In the genomic region with DNA sequence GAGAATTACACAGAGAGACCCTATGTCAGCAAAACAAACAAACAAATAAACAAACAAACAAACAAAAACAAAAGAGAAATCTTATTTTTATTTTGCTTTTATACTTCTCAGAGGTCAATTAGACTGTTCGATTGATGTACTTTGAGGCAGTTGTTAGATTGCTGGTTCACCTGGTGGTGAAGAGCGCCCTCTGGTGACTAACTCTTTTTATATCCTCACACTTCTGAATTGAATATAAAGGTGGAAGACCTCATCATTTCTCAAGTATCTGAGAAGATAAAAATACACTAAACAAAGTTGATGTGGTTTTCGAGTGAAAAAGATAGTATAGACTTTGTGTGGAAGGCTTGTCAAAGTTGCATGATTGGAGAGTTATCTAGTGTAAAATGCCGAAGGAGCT, we compare ENCODE assay signal across 9 mouse cellular contexts. TPM values are rescaled to one million over a fixed set of nuclear protein-coding genes. Genes with fewer than 3 reads are reported as not detected.
A peak's percentile ranks its signal among the peaks of the same experiment; 100 is the strongest.
DNase-seq lines count a peak whose midpoint lies in the region; ATAC-seq and TF ChIP-seq lines count a peak whose summit lies in the region.
"Had no signal": no experiment of that assay in that cellular context is flagged by ENCODE, and none has a peak within 500 bp of the region (broad histone marks: within the 10 kb centered on the region; RNA-seq: fewer than 3 reads in every experiment).

No protein-coding gene starts in this region.

- DNase-seq in forebrain, embryonic 14.5 days (ENCODE audit: low spot score), result peak; percentile 68
- DNase-seq in liver (peak; percentile 55), Patski (ENCODE audit: low read depth, low spot score) (no peak)
- no peak for DNase-seq in liver, embryonic 11.5 days (ENCODE audit: low spot score)
- DNase-seq in natural killer cell, adult 2 months (ENCODE audit: low spot score in 2 of 2), result peak; percentile 53 to 65

- no peaks in the 10 kb centered on the region for H3K36me3 ChIP-seq in forebrain, embryonic 14.5 days (ENCODE audit: control insufficient read depth, insufficient read depth, low read length)
- H3K36me3 ChIP-seq in forebrain, embryonic 15.5 days, result no peaks in the 10 kb centered on the region
- no peaks in the 10 kb centered on the region for H3K36me3 ChIP-seq in liver, embryonic 11.5 days (ENCODE audit: control insufficient read depth, insufficient read depth, low read length)
- H3K36me3 ChIP-seq: heart, embryonic 15.5 days had no signal

- no peaks in the 10 kb centered on the region for H3K9me3 ChIP-seq in forebrain, embryonic 14.5 days (replicated peaks; ENCODE audit: control insufficient read depth, low read length)
- H3K9me3 ChIP-seq in forebrain, embryonic 15.5 days, result no peaks in the 10 kb centered on the region
- H3K9me3 ChIP-seq in liver, embryonic 11.5 days (ENCODE audit: control insufficient read depth, low read length), result no peaks in the 10 kb centered on the region
- H3K9me3 ChIP-seq: heart, embryonic 15.5 days had no signal

- H3K4me1 ChIP-seq in forebrain, embryonic 14.5 days (ENCODE audit: control insufficient read depth, insufficient read depth, low read length), result peaks cover 9% of the 10 kb centered on the region
- H3K4me1 ChIP-seq in forebrain, embryonic 15.5 days, result peaks cover 27% of the 10 kb centered on the region
- H3K4me1 ChIP-seq in liver, embryonic 11.5 days (replicated peaks; ENCODE audit: control insufficient read depth, insufficient read depth, low read length), result peaks cover 39% of the 10 kb centered on the region

- 26% methylated on average over 4 of the region's 4 CpGs for WGBS in forebrain, embryonic 14.5 days
- WGBS in forebrain, embryonic 15.5 days, result 28% methylated on average over 4 of the region's 4 CpGs
- 25% methylated on average over 4 of the region's 4 CpGs for WGBS in liver, embryonic 11.5 days

- no peak overlapping the region for H3K4me3 ChIP-seq in forebrain, embryonic 14.5 days (ENCODE audit: low read depth, low read length)
- H3K4me3 ChIP-seq in forebrain, embryonic 15.5 days, result no peak overlapping the region
- no peak overlapping the region for H3K4me3 ChIP-seq in liver, embryonic 11.5 days (ENCODE audit: low read depth, low read length)
- H3K4me3 ChIP-seq: heart, embryonic 15.5 days had no signal

- H3K4me2 ChIP-seq in forebrain, embryonic 14.5 days (ENCODE audit: low read length), result no peak overlapping the region
- no peak overlapping the region for H3K4me2 ChIP-seq in forebrain, embryonic 15.5 days (replicated peaks)
- H3K4me2 ChIP-seq in liver, embryonic 11.5 days, result no peak overlapping the region
- H3K4me2 ChIP-seq: heart, embryonic 15.5 days had no signal

- in situ Hi-C loops in Patski (cut with MboI; ENCODE audit: low pct_unique_long_range_greater_than_20kb), result no loop called here

- CTCF ChIA-PET in Patski (lab: Charles Lee), result interaction anchor here (0.6 to 7.2 kb wide), 19 partner anchors 11 to 373 kb away, joined by 3 to 70 read pairs (median 5); partner anchors contain the start of gene Exoc6

- H3K9ac ChIP-seq in forebrain, embryonic 14.5 days (ENCODE audit: low read length), result no peak overlapping the region
- no peak overlapping the region for H3K9ac ChIP-seq in forebrain, embryonic 15.5 days (replicated peaks)
- H3K9ac ChIP-seq in liver, embryonic 11.5 days (ENCODE audit: low read depth, low read length), result no peak overlapping the region
- H3K9ac ChIP-seq: heart, embryonic 15.5 days had no signal

- POLR2A ChIA-PET in Patski (lab: Charles Lee), result interaction anchor here (0.7 kb wide), 1 partner anchor 11 kb away, joined by 3 read pairs; no protein-coding TSS in a partner anchor

- no peak for ATAC-seq in forebrain, embryonic 14.5 days
- ATAC-seq in forebrain, embryonic 15.5 days (replicated peaks), result no peak
- no peak for ATAC-seq in liver, embryonic 11.5 days (replicated peaks; ENCODE audit: low FRiP score)
- ATAC-seq in Patski, result no peak
- peak; percentile 75 for ATAC-seq in erythroid progenitor cell, adult 5-6 weeks (replicated peaks; ENCODE audit: low FRiP score, poor library complexity, severe bottlenecking)
- ATAC-seq in activated CD4-positive, CD25-positive, alpha-beta regulatory T cell, adult 4 months, result no peak

- no peaks in the 10 kb centered on the region for H3K27me3 ChIP-seq in forebrain, embryonic 14.5 days (replicated peaks; ENCODE audit: control insufficient read depth, insufficient read depth, low read length)
- H3K27me3 ChIP-seq in forebrain, embryonic 15.5 days, result no peaks in the 10 kb centered on the region
- H3K27me3 ChIP-seq in liver, embryonic 11.5 days (replicated peaks; ENCODE audit: control insufficient read depth, insufficient read depth, low read length), result no peaks in the 10 kb centered on the region
- no peaks in the 10 kb centered on the region for H3K27me3 ChIP-seq in Patski
- H3K27me3 ChIP-seq: heart, embryonic 15.5 days had no signal

- no peak overlapping the region for H3K27ac ChIP-seq in forebrain, embryonic 14.5 days (ENCODE audit: low read depth, low read length)
- no peak overlapping the region for H3K27ac ChIP-seq in forebrain, embryonic 15.5 days (replicated peaks)
- H3K27ac ChIP-seq in liver, embryonic 11.5 days (ENCODE audit: low read depth, low read length), result no peak overlapping the region
- H3K27ac ChIP-seq: heart, embryonic 15.5 days had no signal

- TF ChIP-seq CTCF in Patski (IDR thresholded peaks at IDR 0.05), result peak; percentile 80

RNA-seq across cellular contexts. Expression of gene Exoc6, which starts 13.5 kb away (rescaled TPM):
- 23.2 and 29.9 TPM in 2 replicates for polyA plus RNA-seq in forebrain, embryonic 14.5 days (2014; fragmentation: Nextera tagmentation; extraction: Ambion mirVana)
- 22.0 and 22.1 TPM in 2 replicates for polyA plus RNA-seq in forebrain, embryonic 15.5 days (2015; fragmentation: Nextera tagmentation; extraction: Ambion mirVana)
- polyA plus RNA-seq in liver, embryonic 11.5 days (2014; fragmentation: Nextera tagmentation; extraction: Ambion mirVana), result 53.3 and 62.0 TPM in 2 replicates
- polyA plus RNA-seq in Patski (2021), result 56.2 TPM
- total RNA-seq in erythroid progenitor cell, adult 5-6 weeks (2015; ENCODE audit: low replicate concordance), result 26.3 and 32.7 TPM in 2 replicates
- total RNA-seq in erythroid progenitor cell, adult 5-6 weeks (2017; ENCODE audit: low replicate concordance), result 39.3 and 39.6 TPM in 2 replicates
- 10 to 100 TPM; 34.9 to 37.6 TPM for polyA plus RNA-seq in activated CD4-positive, CD25-positive, alpha-beta regulatory T cell, adult 4 months (2017; shearing (Covaris generic))

Comparison
In these comparisons a context has a peak if more than half of its experiments do, and no peak if none do; other contexts are left out.
1. DNase-seq: peak in forebrain, embryonic 14.5 days (single experiment), liver (single experiment) and natural killer cell, adult 2 months (2 of 2); none in liver, embryonic 11.5 days (single experiment) and Patski (single experiment).